Mouse (Mus musculus) liver, embryonic 13.5 days (tissue): ENCODE measurements around the gene Trp53. TPM values are rescaled to one million over a fixed set of nuclear protein-coding genes. Genes with fewer than 3 reads are reported as not detected.

Experiments
- ATAC-seq: fragments of 200-750 bp; cut with Nextera tagmentation; 2 replicates; pipeline ENCODE4 v1.8.0; 2017; ENCODE audit warnings: low read depth, mild to moderate bottlenecking, moderate number of reproducible peaks, moderate library complexity
- DNase-seq: peaks from one replicate; pipeline ENCODE4 v3.0.0; 2022
- H3K27ac ChIP-seq: fragments of 300-500 bp; sonication (generic); 2 replicates; pipeline ENCODE4 v1.5.1; 2015; ENCODE audit warnings: moderate library complexity, mild to moderate bottlenecking, inconsistent platforms
- H3K27me3 ChIP-seq: fragments of 300-500 bp; sonication (generic); 2 replicates; pipeline ENCODE4 v1.6.1; 2015; ENCODE audit warnings: mild to moderate bottlenecking, inconsistent platforms
- H3K36me3 ChIP-seq: fragments of 300-500 bp; sonication (generic); 2 replicates; pipeline ENCODE4 v1.6.1; 2015; ENCODE audit warnings: mild to moderate bottlenecking, inconsistent platforms
- H3K4me1 ChIP-seq: fragments of 300-500 bp; sonication (generic); replicated peaks from 2 replicates; pipeline ENCODE4 v1.6.1; 2015; ENCODE audit warnings: inconsistent platforms
- H3K4me2 ChIP-seq: fragments of 300-500 bp; sonication (generic); 2 replicates; pipeline ENCODE4 v1.6.1; 2015; ENCODE audit warnings: inconsistent platforms, mild to moderate bottlenecking, moderate library complexity
- H3K4me3 ChIP-seq: fragments of 300-500 bp; sonication (generic); replicated peaks from 2 replicates; pipeline ENCODE4 v1.5.1; 2015; ENCODE audit warnings: mild to moderate bottlenecking, inconsistent platforms
- H3K9ac ChIP-seq: fragments of 300-500 bp; sonication (generic); 2 replicates; pipeline ENCODE4 v1.6.1; 2015; ENCODE audit warnings: mild to moderate bottlenecking, inconsistent platforms
- H3K9me3 ChIP-seq: fragments of 300-500 bp; sonication (generic); replicated peaks from 2 replicates; pipeline ENCODE4 v1.6.1; 2016; ENCODE audit warnings: inconsistent platforms
- WGBS: fragments of 180-500 bp; shearing (Covaris S2); methylation state at CpG from one replicate; pipeline ENCODE4 v1.1.7; 2015; ENCODE audit not compliant: insufficient replicate concordance; 5-methylcytosine and 5-hydroxymethylcytosine counted together
- polyA plus RNA-seq: library from polyadenylated mRNA; unstranded; fragments of >200 nt; fragmentation: Nextera tagmentation; extraction: Ambion mirVana; gene quantifications from 2 replicates; pipeline ENCODE4 v1.2.1, GENCODE M21; 2015

Gene Trp53
- polyA plus RNA-seq, 1 experiment from 2014 or later = 83.0 TPM

- no peak for ATAC-seq
Measured at GRCm38 (mm10) chr11:69564391-69564790, 15.8 kb upstream of the Trp53 start.

GRCm38 (mm10) chr11:69565131-69565530 lies 15.0 kb upstream of the Trp53 start:
- WGBS = 89% methylated on average over 8 of the region's 8 CpGs
- H3K4me2 ChIP-seq = no peak overlapping the region
- H3K9me3 ChIP-seq = no peaks in the 10 kb centered on the region
- peaks cover 88% of the 10 kb centered on the region for H3K36me3 ChIP-seq
- H3K4me3 ChIP-seq = no peak overlapping the region
- H3K27ac ChIP-seq = no peak overlapping the region
- H3K27me3 ChIP-seq = peaks cover 21% of the 10 kb centered on the region
- DNase-seq (no peak), ATAC-seq (no peak)
- peaks cover 32% of the 10 kb centered on the region for H3K4me1 ChIP-seq
- H3K9ac ChIP-seq = no peak overlapping the region

More at GRCm38 (mm10) chr11:69564391-69564790, 15.8 kb upstream of the Trp53 start:
- no peak overlapping the region for H3K4me3 ChIP-seq
- no peak overlapping the region for H3K4me2 ChIP-seq
- DNase-seq = no peak
- WGBS = 75% methylated on average over 3 of the region's 3 CpGs
- no peak overlapping the region for H3K27ac ChIP-seq
- no peaks in the 10 kb centered on the region for H3K9me3 ChIP-seq
- H3K27me3 ChIP-seq = peaks cover 28% of the 10 kb centered on the region
- no peak overlapping the region for H3K9ac ChIP-seq
- H3K36me3 ChIP-seq = peaks cover 81% of the 10 kb centered on the region
- peaks cover 32% of the 10 kb centered on the region for H3K4me1 ChIP-seq

GRCm38 (mm10) chr11:69575220-69575619 lies 4.9 kb upstream of the Trp53 start:
- Histone ChIP-seq H3K9me3 (no peaks in the 10 kb centered on the region), H3K9ac (no peak overlapping the region), H3K4me3 (no peak overlapping the region), H3K4me1 (peaks cover 75% of the 10 kb centered on the region), H3K27ac (peak overlapping the region; percentile 80; the same call in 1 of the 2 replicates), H3K4me2 (peak overlapping the region; percentile 84), H3K36me3 (peaks cover 69% of the 10 kb centered on the region), H3K27me3 (no peaks in the 10 kb centered on the region)
- DNase-seq = no peak
- WGBS = 57% methylated on average over 3 of the region's 3 CpGs
- no peak for ATAC-seq

GRCm38 (mm10) chr11:69576307-69576706 lies 3.9 kb upstream of the Trp53 start:
- DNase-seq (no peak), ATAC-seq (no peak)
- peaks cover 64% of the 10 kb centered on the region for H3K4me1 ChIP-seq
- H3K9ac ChIP-seq = peak overlapping the region; percentile 87
- H3K4me2 ChIP-seq = peak overlapping the region; percentile 84
- WGBS = 29% methylated on average over 5 of the region's 5 CpGs
- H3K4me3 ChIP-seq = peak overlapping the region; percentile 76
- peaks cover 58% of the 10 kb centered on the region for H3K36me3 ChIP-seq
- peak overlapping the region; percentile 80 for H3K27ac ChIP-seq
- H3K27me3 ChIP-seq = no peaks in the 10 kb centered on the region
- H3K9me3 ChIP-seq = no peaks in the 10 kb centered on the region

GRCm38 (mm10) chr11:69578301-69578700 lies 1.9 kb upstream of the Trp53 start:
- peak overlapping the region; percentile 76 for H3K4me3 ChIP-seq
- ATAC-seq (no peak), DNase-seq (no peak)
- 6% methylated on average over 15 of the region's 15 CpGs for WGBS
- H3K27me3 ChIP-seq = no peaks in the 10 kb centered on the region
- peak overlapping the region; percentile 87 for H3K9ac ChIP-seq
- H3K9me3 ChIP-seq = no peaks in the 10 kb centered on the region
- peak overlapping the region; percentile 80; the same call in 1 of the 2 replicates for H3K27ac ChIP-seq
- peaks cover 43% of the 10 kb centered on the region for H3K36me3 ChIP-seq
- peaks cover 64% of the 10 kb centered on the region for H3K4me1 ChIP-seq
- peak overlapping the region; percentile 84 for H3K4me2 ChIP-seq

GRCm38 (mm10) chr11:69579128-69580017 lies 786 bp upstream of the Trp53 start:
- Histone ChIP-seq H3K36me3 (peaks cover 43% of the 10 kb centered on the region), H3K4me1 (peaks cover 71% of the 10 kb centered on the region), H3K27ac (peak overlapping the region; percentile 96), H3K9ac (peak overlapping the region; percentile 88), H3K9me3 (no peaks in the 10 kb centered on the region), H3K27me3 (no peaks in the 10 kb centered on the region), H3K4me3 (peak overlapping the region; percentile 76), H3K4me2 (peak overlapping the region; percentile 93)
- DNase-seq (peak; percentile 95), ATAC-seq (peak; percentile 83)
- WGBS = 1% methylated on average over 39 of the region's 39 CpGs

GRCm38 (mm10) chr11:69580572-69581146 lies 500 bp downstream of the Trp53 start:
- no peak for DNase-seq
- under 1% methylated on average over 25 of the region's 25 CpGs for whole genome bisulfite sequencing

GRCm38 (mm10) chr11:69581147-69581688 lies 1.1 kb downstream of the Trp53 start:
- peak; percentile 84 for ATAC-seq
- H3K4me3 ChIP-seq = peak overlapping the region; percentile 76

More at GRCm38 (mm10) chr11:69580572-69581146, 500 bp downstream of the Trp53 start:
- Histone ChIP-seq H3K4me3 (peak overlapping the region; percentile 76), H3K4me1 (peaks cover 71% of the 10 kb centered on the region), H3K36me3 (peaks cover 34% of the 10 kb centered on the region), H3K27ac (peak overlapping the region; percentile 96), H3K27me3 (no peaks in the 10 kb centered on the region), H3K9me3 (no peaks in the 10 kb centered on the region), H3K4me2 (peak overlapping the region; percentile 93), H3K9ac (peak overlapping the region; percentile 88)
- ATAC-seq = no peak

GRCm38 (mm10) chr11:69581814-69582213 lies 1.7 kb downstream of the Trp53 start:
- 2% methylated on average over 8 of the region's 8 CpGs for WGBS
- peak overlapping the region; percentile 93 for H3K4me2 ChIP-seq
- peak overlapping the region; percentile 96 for H3K27ac ChIP-seq
- H3K4me3 ChIP-seq = peak overlapping the region; percentile 76
- DNase-seq = no peak
- H3K27me3 ChIP-seq = no peaks in the 10 kb centered on the region
- ATAC-seq = no peak
- H3K9me3 ChIP-seq = no peaks in the 10 kb centered on the region
- peak overlapping the region; percentile 88 for H3K9ac ChIP-seq
- H3K36me3 ChIP-seq = peaks cover 29% of the 10 kb centered on the region
- peaks cover 71% of the 10 kb centered on the region for H3K4me1 ChIP-seq

More at GRCm38 (mm10) chr11:69581147-69581688, 1.1 kb downstream of the Trp53 start:
- peak; percentile 90 for DNase-seq
- under 1% methylated on average over 36 of the region's 36 CpGs for WGBS
- no peaks in the 10 kb centered on the region for H3K9me3 ChIP-seq
- H3K4me2 ChIP-seq = peak overlapping the region; percentile 93
- H3K36me3 ChIP-seq = peaks cover 29% of the 10 kb centered on the region
- H3K4me1 ChIP-seq = peaks cover 71% of the 10 kb centered on the region
- peak overlapping the region; percentile 96 for H3K27ac ChIP-seq
- peak overlapping the region; percentile 88 for H3K9ac ChIP-seq
- H3K27me3 ChIP-seq = no peaks in the 10 kb centered on the region

- Histone ChIP-seq H3K27me3 (no peaks in the 10 kb centered on the region), H3K9me3 (no peaks in the 10 kb centered on the region), H3K4me2 (peak overlapping the region; percentile 93), H3K4me3 (peak overlapping the region; percentile 76), H3K9ac (peak overlapping the region; percentile 88), H3K36me3 (peaks cover 29% of the 10 kb centered on the region), H3K27ac (peak overlapping the region; percentile 96), H3K4me1 (peaks cover 71% of the 10 kb centered on the region)
- WGBS = 48% methylated on average over 9 of the region's 9 CpGs
- ATAC-seq = no peak
- no peak for DNase-seq
Measured at GRCm38 (mm10) chr11:69582230-69582805, 2.2 kb downstream of the Trp53 start.

- DNase-seq = no peak
- H3K4me3 ChIP-seq = no peak overlapping the region
- peaks cover 77% of the 10 kb centered on the region for H3K4me1 ChIP-seq
- no peak for ATAC-seq
- peak overlapping the region; percentile 62 for H3K9ac ChIP-seq
- no peaks in the 10 kb centered on the region for H3K9me3 ChIP-seq
- WGBS = 63% methylated on average over 7 of the region's 7 CpGs
- peak overlapping the region; percentile 96 for H3K27ac ChIP-seq
- peak overlapping the region; percentile 65 for H3K4me2 ChIP-seq
- no peaks in the 10 kb centered on the region for H3K27me3 ChIP-seq
- H3K36me3 ChIP-seq = peaks cover 44% of the 10 kb centered on the region
Measured at GRCm38 (mm10) chr11:69584008-69584407, 3.8 kb downstream of the Trp53 start.
